Comparison of ENCODE assay signal across 28 mouse cellular contexts in the genomic region with DNA sequence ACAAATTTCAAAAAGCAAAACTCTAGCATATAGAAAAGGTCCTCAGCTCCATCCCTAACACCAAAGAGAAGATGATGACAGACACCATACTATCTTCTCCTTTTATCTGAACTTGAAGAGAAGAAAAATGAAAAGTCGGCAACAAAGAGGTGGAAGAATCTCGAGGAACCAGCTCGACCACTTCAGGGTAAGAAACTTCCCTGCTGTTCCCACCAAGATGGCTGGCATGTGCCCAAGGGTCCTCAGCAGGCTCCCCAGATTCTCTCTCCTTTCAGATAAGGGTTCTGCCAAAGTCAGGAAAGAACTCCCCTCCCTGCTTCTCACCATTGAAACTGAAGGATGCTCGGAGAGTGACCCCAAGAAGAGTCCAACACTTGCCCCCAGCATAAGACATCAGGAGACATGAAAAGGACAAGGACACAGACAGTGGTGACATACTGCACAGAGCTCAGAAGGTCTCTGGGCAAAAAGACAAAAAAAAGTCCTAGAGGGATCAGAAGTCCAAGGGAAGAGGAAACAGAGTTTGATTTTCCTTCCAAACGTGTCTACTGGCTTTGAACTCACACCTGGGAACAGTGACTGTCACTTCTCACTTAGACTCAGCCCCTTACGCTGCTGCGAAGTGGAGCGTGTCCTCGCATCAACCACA. TPM values are rescaled to one million over a fixed set of nuclear protein-coding genes. Genes with fewer than 3 reads are reported as not detected.
DNase-seq lines count a peak whose midpoint lies in the region; ATAC-seq and TF ChIP-seq lines count a peak whose summit lies in the region.
"Had no signal": no experiment of that assay in that cellular context is flagged by ENCODE, and none has a peak within 500 bp of the region (broad histone marks: within the 10 kb centered on the region; RNA-seq: fewer than 3 reads in every experiment).

No protein-coding gene starts in this region.

- no peak overlapping the region for H3K4me3 ChIP-seq in heart, embryonic 10.5 days
- H3K4me3 ChIP-seq in heart, adult 2 months = no peak overlapping the region
- no peak overlapping the region for H3K4me3 ChIP-seq in stomach, postnatal 0 days (ENCODE audit: low read depth, low read length)
- H3K4me3 ChIP-seq: heart, embryonic 12.5 days; hindbrain, embryonic 13.5 days; limb, embryonic 10.5 days; limb, embryonic 15.5 days; liver, embryonic 15.5 days; midbrain, embryonic 10.5 days; myocyte; neural tube, embryonic 12.5 days had no signal

- H3K4me1 ChIP-seq in heart, embryonic 10.5 days = peaks cover 50% of the 10 kb centered on the region
- peaks cover 6% of the 10 kb centered on the region for H3K4me1 ChIP-seq in heart, adult 2 months (ENCODE audit: control insufficient read depth, insufficient read depth, low read length)
- H3K4me1 ChIP-seq in stomach, postnatal 0 days (replicated peaks; ENCODE audit: control insufficient read depth, insufficient read depth) = no peaks in the 10 kb centered on the region

- intact Hi-C loops in heart, adult 2 months (cut with DNase I) = no loop called here

- no peak for TF ChIP-seq EP300 in heart, adult 2 months (IDR thresholded peaks at IDR 0.05; ENCODE audit: insufficient read depth, low read depth, low read length)
- no peak for TF ChIP-seq EP300 in stomach, postnatal 0 days (optimal IDR thresholded peaks at IDR 0.05)

- no peak overlapping the region for H3K4me2 ChIP-seq in stomach, postnatal 0 days (replicated peaks; ENCODE audit: low read depth)
- H3K4me2 ChIP-seq: heart, embryonic 12.5 days; hindbrain, embryonic 13.5 days; limb, embryonic 15.5 days; liver, embryonic 15.5 days; neural tube, embryonic 12.5 days had no signal

- H3K36me3 ChIP-seq in heart, embryonic 10.5 days = no peaks in the 10 kb centered on the region
- peaks cover 4% of the 10 kb centered on the region; the same call in 1 of the 2 replicates for H3K36me3 ChIP-seq in heart, adult 2 months (ENCODE audit: control insufficient read depth, insufficient read depth, low read length)
- H3K36me3 ChIP-seq in stomach, postnatal 0 days (ENCODE audit: control insufficient read depth, insufficient read depth, low read length) = no peaks in the 10 kb centered on the region
- H3K36me3 ChIP-seq: hindbrain, embryonic 13.5 days; limb, embryonic 15.5 days; liver, embryonic 15.5 days; neural tube, embryonic 12.5 days had no signal

- 71% methylated on average over 9 of the region's 9 CpGs for WGBS in heart, embryonic 10.5 days
- WGBS in heart, adult 2 months = 73% methylated on average over 9 of the region's 9 CpGs
- WGBS in stomach, postnatal 0 days = 60% methylated on average over 9 of the region's 9 CpGs

- ATAC-seq in stomach, postnatal 0 days (ENCODE audit: low FRiP score, low TSS enrichment) = peak; percentile 34; the same call in 1 of the 2 replicates
- ATAC-seq: forebrain, embryonic 14.5 days; inflammation-experienced regulatory T-cells, adult 6 months had no signal

- H3K27me3 ChIP-seq in heart, embryonic 10.5 days (ENCODE audit: insufficient read depth, poor library complexity, severe bottlenecking) = no peaks in the 10 kb centered on the region
- H3K27me3 ChIP-seq in heart, adult 2 months (ENCODE audit: control insufficient read depth, insufficient read depth, low read length) = no peaks in the 10 kb centered on the region
- no peaks in the 10 kb centered on the region for H3K27me3 ChIP-seq in stomach, postnatal 0 days (ENCODE audit: control insufficient read depth, insufficient read depth, low read length)
- H3K27me3 ChIP-seq: heart, embryonic 12.5 days; hindbrain, embryonic 13.5 days; limb, embryonic 15.5 days; liver, embryonic 15.5 days; neural tube, embryonic 12.5 days had no signal

- no peak for DNase-seq in heart, embryonic 10.5 days (ENCODE audit: low spot score)
- no peak for DNase-seq in heart, adult 2 months
- DNase-seq in urinary bladder, postnatal 14 days (ENCODE audit: low spot score) = peak; percentile 33
- DNase-seq in urinary bladder, adult 18-20 months (ENCODE audit: low spot score in 2 of 2) = no peak
- DNase-seq in lung, postnatal 14 days = peak; percentile 70
- no peak for DNase-seq in stomach, postnatal 0 days (ENCODE audit: low spot score)
- no peak for DNase-seq in cerebellum, adult 9-11 months
- no peak for DNase-seq in ovary, adult 18-20 months (ENCODE audit: low spot score)
- DNase-seq: adrenal gland, postnatal 14 days; cerebellum, adult 11-12 months; cerebellum, postnatal 14 days; gastrocnemius, postnatal 25 days; heart, postnatal 4 days; kidney, adult 8-10 months; kidney, postnatal 4 days; layer of hippocampus, postnatal 36 days; right cerebral cortex, postnatal 4 days had no signal

- no peak overlapping the region for H3K9ac ChIP-seq in heart, adult 2 months (ENCODE audit: low read depth, low read length)
- H3K9ac ChIP-seq in stomach, postnatal 0 days (ENCODE audit: low read length) = no peak overlapping the region
- H3K9ac ChIP-seq: heart, embryonic 12.5 days; hindbrain, embryonic 13.5 days; limb, embryonic 15.5 days; liver, embryonic 15.5 days; neural tube, embryonic 12.5 days had no signal

- peaks cover 7% of the 10 kb centered on the region; the same call in 1 of the 2 replicates for H3K79me2 ChIP-seq in heart, adult 2 months (replicated peaks; ENCODE audit: control insufficient read depth, insufficient read depth, low read length)

- 0 out of 2 replicates have a peak overlapping the region, but pooled peaks have one; percentile 8 for H3K27ac ChIP-seq in heart, embryonic 10.5 days
- H3K27ac ChIP-seq in heart, adult 2 months = no peak overlapping the region
- no peak overlapping the region for H3K27ac ChIP-seq in stomach, postnatal 0 days (replicated peaks)
- H3K27ac ChIP-seq: hindbrain, embryonic 13.5 days; kidney, postnatal 0 days; limb, embryonic 10.5 days; limb, embryonic 15.5 days; liver, embryonic 15.5 days; midbrain, embryonic 10.5 days; neural tube, embryonic 12.5 days had no signal

- no peak for TF ChIP-seq CTCF in heart, adult 2 months (IDR thresholded peaks at IDR 0.05)
- TF ChIP-seq CTCF in stomach, postnatal 0 days (IDR thresholded peaks at IDR 0.05; ENCODE audit: low read depth) = no peak

- H3K9me3 ChIP-seq in heart, embryonic 10.5 days = no peaks in the 10 kb centered on the region
- H3K9me3 ChIP-seq in stomach, postnatal 0 days (ENCODE audit: control insufficient read depth, low read length) = no peaks in the 10 kb centered on the region
- H3K9me3 ChIP-seq: heart, embryonic 12.5 days; hindbrain, embryonic 13.5 days; limb, embryonic 10.5 days; limb, embryonic 15.5 days; liver, embryonic 15.5 days; midbrain, embryonic 10.5 days; neural tube, embryonic 12.5 days had no signal

- no peak for TF ChIP-seq POLR2A in heart, adult 2 months (IDR thresholded peaks at IDR 0.05; ENCODE audit: insufficient read depth, low read depth, low read length)

RNA-seq across cellular contexts. Expression of a gene that starts 41.3 kb away (rescaled TPM):
- polyA plus RNA-seq in heart, embryonic 10.5 days (2016; fragmentation: Nextera tagmentation; extraction: Ambion mirVana) = 60.8 and 65.8 TPM in 2 replicates
- 100 to 1,000 TPM in 1 of 2 experiments, 10 to 100 TPM in 1; 85.8 to 101 TPM for total RNA-seq in heart, adult 2 months (2021)
- 46.8 and 65.3 TPM in 2 replicates for polyA plus RNA-seq in heart, adult 2 months (2012; rRNA removed)
- 33.7 and 36.3 TPM in 2 replicates for polyA plus RNA-seq in stomach, postnatal 0 days (2015; fragmentation: Nextera tagmentation; extraction: Ambion mirVana)

Comparison
In these comparisons a context has a peak if more than half of its experiments do, and no peak if none do; other contexts are left out.
1. DNase-seq: peak in urinary bladder, postnatal 14 days (single experiment) and lung, postnatal 14 days (single experiment); none in heart, embryonic 10.5 days (single experiment), heart, adult 2 months (0 of 2), urinary bladder, adult 18-20 months (0 of 2), stomach, postnatal 0 days (single experiment), cerebellum, adult 9-11 months (single experiment) and ovary, adult 18-20 months (single experiment).